Mouse (Mus musculus) urinary bladder, adult 18-20 months (tissue): ENCODE data around the gene Grid2.

Source experiments
- DNase-seq, 2 experiments: peaks; one replicate each; pipeline ENCODE4 v3.0.0; 2022; ENCODE audit warnings: low spot score in 2 of 2, mixed read lengths in 2 of 2

The Grid2 gene

DNA sequence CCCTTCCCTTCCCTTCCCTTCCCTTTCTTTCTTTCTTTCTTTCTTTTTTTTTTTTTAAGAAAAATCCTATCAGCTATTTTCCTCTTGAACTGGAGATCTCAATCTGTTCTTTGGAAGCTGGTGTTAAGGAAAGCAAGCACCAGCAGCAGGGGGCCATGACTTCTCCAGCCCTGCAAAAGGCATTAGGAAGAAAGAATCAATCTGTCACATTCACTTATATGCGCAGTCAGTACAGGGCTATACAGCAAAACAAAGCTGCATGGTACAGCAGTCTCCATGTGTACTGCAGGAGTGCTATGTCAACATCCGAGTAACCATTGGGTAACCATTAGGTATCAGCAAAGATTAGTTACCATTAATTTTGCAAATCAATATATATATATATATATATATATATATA, 809.0 kb downstream of the Grid2 start:
- no peak for DNase-seq

GRCm38 (mm10) chr6:64073406-64073805, 817.7 kb downstream of the Grid2 start:
- DNase-seq = no peak

GRCm38 (mm10) chr6:64077911-64078310, 822.2 kb downstream of the Grid2 start:
- no peak for DNase-seq

DNA sequence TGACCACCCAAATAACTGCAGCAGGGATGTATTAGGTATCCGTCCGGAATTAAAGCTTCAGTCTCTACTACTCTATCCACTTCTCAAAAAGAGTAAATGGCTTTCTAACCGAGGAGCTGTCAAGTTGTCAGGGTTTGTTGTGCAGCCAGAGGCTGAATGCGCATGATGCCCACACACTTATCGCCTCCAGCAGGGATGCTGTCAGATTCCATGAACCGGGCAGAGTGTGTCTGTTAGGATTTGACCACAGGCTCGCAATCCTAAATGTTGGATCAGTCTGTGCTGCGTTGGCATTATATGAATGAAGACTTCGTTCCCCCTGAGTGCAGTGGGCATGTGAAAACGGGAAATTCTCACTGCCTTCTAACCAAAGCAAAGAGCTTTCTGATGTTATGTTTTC, 843.0 kb downstream of the Grid2 start:
- no peak for DNase-seq

DNA sequence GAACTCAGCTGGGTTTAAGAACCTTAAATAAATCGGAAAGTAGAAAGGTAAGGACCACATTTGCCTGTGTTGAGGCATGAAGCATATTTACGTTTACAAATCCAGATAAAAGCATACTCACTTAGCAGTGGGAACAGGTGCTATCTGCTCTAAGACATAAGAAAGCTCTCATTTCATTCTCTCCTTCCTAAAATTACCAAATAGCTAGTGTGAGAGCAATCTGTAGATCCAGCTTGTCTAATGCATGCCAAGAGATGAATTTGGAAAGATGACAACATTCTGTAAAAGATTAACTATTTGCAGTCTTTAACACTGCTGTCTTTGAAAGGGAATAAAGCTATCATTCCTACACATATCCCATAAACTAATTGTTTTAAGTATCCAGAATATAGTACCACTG, 858.9 kb downstream of the Grid2 start:
- DNase-seq = no peak

DNA sequence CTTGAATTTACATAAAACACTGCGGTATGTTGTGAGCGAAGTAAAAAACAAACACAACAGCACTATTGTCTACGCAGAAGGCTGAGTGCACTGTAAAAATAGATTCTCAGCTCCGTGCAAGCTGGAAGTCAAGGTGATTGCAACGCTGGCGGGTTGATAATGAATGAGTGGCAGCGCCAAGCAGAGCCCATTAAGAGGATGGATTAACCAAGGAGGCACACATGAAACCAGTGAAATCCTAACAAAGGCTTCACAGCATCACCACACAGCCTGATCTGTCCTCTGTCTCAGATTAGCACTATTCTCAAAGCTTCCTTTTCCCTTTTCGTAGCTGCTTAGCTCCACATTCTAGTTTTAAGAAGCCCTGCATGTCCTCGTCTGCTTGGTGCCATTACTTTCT, 880.6 kb downstream of the Grid2 start:
- no peak for DNase-seq

DNA sequence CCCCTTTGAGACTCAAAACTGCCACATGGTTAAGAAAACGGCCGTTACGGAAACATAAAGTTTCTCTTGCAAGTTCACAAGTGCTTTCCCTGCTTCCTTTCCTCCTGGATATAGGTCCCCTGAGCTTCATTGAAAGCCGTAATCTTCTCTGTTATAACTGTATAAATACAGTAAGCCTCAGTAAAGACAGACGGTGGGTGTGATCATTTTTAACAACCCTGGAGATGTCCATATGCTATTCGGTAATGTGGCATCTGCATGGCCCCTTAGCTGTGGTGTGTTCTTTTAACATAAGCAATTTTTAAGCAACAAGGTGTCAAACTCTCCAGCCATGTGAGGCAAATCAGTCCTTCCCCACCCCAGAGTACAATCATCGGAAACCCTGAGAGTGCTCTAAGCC, 892.9 kb downstream of the Grid2 start:
- DNase-seq = no peak

DNA sequence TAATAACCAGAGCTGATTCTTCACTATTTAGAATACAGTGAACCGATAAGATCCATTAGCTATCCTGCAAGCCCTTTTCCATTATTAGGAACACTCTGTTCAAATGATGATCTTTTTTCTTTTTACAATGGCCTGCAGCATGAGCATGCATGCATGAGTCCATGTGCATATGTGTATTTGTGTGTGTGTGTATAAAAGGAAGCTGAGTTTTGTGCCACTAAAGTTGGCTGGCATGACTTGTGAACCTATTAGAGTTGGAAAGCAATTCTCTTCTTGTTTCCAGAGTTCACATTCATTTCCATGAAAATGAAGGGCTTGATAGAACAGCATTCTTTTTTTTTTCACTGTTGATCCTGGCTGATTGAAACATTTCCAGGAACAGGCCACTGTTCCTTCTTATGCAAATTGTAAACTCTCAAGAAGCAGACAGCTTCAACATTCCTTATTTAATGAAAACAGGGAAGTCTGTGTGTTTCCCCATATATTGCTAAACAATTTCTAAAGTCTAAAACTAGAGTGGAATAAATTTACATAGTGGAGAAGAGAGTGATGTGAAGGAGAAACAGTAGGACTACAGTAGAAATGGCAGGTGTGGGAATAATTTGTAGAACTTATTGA, 919.4 kb downstream of the Grid2 start:
- no peak for DNase-seq

DNA sequence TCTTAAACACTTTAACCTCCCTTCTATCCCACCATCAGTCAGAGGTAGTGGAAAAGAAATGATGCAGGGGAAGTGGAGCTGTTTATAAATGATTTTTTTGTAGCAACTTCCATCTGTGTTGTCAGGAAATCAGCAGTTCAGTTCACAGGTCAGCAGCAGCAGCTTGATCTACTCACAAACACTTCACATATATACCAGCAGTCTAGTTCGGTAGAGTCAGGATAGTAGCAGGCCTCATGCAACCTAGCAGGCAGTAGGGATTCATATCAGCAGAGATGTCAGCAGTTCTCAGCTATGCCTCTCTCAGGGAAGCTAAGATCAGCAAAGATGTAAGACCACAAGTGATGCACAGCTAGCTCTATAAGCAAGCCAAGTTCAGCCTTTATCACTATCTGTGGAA, 938.0 kb downstream of the Grid2 start:
- DNase-seq = no peak

DNA sequence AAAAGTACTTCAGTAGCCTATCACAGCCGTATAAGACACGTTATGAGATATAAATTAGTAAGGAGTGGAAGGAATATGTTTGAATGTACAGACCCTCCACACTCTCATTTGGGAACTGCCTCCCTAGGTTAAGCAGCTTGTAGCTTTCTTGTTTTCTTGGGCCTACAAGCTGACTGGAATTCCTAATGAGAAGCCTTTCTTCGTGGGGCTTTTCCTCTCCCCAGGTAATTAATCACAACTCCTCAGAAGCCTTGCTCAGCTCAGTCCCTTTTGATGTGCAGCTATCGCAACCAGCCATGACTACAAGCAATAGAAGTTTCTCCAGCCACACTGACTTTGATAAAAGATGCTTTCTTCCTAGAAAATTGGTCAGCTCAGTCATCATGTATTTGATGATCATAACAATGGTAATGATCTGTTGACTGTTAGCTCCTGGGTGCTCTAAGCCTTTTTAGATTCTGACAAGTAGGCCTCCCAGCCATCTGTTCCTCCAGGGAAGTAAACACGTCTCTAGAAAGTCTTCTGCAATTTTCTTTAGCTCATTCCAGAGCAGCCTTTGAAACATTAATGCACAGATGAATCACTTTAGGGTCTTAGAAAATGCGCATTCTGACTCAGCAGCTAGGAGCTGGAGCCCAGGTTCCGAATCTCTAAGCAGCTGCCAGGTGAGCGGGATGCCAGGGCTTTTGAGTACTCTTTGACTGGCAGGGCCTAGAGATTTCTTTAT, 946.9 kb downstream of the Grid2 start:
- no peak for DNase-seq

DNA sequence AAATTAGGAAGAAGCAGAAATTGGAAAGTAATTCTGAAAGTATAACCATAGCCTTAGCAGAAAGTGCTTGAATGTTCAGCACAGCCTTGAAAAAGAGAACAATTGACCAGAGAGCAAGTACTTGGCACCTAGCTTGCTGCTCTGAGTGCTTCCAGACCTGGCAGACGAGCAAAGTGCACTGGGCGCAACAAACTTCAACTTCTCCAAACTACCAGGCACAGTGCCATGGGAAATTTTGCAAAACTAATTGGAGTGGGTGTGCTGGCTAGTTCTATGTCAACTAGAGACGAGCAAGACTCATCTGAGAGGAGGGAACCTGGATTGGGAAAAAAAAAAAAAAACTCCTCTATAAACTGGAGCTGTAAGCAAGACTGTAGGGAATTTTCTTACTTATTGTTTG, 980.7 kb downstream of the Grid2 start:
- DNase-seq = no peak

DNA sequence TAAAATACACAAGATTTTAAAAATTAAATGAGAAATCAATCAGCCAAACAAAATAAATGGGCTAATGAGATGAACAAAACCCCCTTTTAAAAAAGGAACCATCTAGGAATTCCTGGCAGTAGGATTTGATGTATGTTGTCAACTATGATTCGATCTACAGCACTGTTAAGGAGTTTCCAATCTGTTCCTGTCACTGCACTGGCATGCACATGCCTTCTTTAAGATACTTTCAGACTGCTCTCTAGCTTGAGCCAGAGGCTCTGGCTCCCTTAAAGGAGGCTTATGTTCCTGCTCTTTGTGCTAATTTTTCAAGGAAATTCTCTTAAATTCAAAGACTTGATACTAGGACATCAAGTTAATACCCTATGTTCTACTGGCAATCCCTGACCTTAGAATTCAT, 984.9 kb downstream of the Grid2 start:
- no peak for DNase-seq

- no peak for DNase-seq
Measured at GRCm38 (mm10) chr6:64245951-64246350, 990.3 kb downstream of the Grid2 start.

DNA sequence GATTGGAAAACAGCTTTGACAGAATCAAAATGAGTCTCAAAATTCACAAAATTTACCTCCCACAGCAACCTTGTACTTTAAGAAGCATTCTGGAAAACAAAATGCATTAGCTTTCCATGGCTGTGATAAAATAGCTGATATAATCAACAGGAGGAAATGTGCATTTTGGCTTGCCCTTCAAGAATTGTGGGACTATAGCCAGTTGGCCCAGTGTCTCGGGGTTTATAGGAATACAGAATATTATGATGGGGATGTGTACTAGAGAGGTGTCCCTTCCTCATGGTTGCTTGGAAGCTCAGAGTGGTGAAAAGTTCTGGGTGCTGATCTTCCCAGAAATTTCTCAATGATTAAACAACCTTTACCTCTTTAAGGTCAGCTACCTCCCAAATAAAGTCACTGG, 995.4 kb downstream of the Grid2 start:
- no peak for DNase-seq

DNA sequence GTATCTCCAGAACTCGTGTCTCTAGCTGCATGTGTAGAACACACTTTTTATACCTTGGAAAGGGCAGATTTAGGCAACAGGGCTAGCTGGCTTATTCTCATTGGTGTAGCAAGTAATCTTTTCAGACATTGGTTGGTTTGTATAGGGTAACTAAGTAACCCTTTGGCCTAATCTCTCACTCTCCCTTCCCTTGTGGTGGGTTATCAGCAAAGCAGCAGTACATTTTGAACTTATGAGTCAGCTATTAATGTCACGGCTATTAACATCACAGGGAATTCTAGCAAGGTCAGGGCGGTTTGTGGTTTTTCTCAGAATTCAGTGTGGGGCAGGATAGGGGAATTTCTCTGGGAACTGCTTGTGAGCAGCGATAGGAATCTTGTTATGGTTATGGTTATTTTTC, 1007.8 kb downstream of the Grid2 start:
- DNase-seq = no peak

GRCm38 (mm10) chr6:64264224-64264623, 1008.5 kb downstream of the Grid2 start:
- no peak for DNase-seq

DNA sequence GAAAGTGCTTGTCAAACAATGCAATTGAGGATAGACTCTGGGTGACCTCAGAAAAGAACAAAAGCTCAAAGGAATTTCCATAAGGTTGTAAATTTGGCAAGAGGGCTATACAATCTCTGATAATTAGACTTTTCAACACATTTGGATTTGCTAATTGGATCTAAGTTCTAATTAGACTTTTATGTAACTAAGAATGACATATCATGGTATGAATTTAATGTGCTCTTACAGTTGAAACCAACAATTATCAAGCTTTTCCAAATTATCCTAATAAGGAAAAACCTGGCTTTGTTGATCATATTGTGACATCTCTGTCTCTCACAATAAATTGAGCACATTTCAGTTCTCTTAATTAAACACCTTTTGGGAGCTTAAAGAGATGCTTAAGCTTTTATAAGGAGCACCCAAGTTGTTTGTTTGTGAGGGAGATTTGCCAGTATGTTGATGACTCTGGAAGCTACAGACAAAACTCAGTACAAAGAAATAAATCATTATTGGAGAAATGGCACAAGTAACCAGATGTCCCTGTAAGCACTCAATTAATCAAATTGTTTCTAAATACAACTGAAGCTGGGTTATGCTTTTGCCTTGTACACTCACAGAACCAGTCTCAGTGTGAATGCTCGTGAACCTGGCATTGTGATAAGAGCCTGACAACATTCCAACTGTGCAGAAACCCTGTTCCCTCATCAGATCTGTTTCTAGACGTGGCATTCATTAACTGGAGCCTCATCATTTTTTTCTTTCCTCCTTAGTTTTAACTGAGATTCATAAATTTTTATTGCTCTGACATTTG, 1018.8 kb downstream of the Grid2 start:
- DNase-seq = no peak

DNA sequence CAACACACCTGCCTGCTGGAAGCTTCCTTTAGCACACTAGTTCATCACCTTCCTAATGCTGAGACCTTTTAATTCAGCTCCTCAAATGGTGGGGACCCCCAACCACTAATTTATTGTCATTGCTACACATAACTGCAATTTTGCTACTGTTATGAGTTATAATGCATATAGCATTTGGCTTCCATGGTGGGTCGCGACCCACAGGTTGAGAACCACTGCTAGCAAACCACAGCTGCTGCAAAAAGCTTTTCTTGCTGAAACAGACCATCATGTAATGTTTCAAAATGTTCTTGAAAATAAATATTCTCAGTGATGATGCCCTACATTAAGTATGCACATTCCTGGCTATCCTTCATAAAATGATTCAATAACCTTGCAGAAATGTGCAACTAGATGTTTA, 1024.3 kb downstream of the Grid2 start:
- no peak for DNase-seq

- DNase-seq = no peak
Measured at GRCm38 (mm10) chr6:64293761-64294160, 1038.1 kb downstream of the Grid2 start.

GRCm38 (mm10) chr6:64297633-64298032, 1042.0 kb downstream of the Grid2 start:
- DNase-seq = no peak

DNA sequence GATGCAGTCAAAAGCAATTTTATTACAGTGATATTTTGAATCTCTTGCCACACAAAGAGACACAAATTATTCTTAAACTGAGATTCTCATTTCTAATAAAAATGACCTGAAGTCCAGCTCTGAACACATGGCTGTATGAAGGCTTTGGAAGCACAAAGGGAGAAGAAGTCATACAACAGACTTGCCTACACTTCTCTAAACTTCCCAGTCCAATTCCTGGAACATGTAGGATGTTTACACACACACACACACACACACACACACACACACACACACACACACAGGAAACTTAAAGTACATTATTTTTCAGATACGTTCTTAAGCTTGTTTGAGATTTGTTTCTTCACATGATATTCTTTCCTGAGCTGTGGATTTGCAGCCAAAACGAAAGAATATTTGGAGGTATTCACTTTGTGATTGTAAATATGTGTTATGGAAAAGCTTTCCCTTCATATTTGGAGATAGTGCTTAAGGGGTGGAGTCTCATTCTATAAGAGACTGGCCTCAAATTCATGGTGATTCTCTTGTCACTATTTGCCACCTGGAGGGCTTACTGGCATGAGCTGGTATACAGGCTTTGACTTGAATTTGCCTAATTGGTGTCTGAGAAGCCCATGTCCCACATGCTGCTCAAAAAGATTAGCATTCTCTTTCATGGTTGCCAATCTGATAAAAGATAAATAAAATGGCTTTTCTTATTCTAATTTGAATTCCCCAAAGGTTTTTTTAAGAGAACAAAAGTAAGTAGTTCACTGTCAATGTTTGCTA, 1049.2 kb downstream of the Grid2 start:
- no peak for DNase-seq

- DNase-seq = no peak
Measured at GRCm38 (mm10) chr6:64308631-64309030, 1053.0 kb downstream of the Grid2 start.
